11 mouse cellular contexts compared by ENCODE assay signal in the genomic region with DNA sequence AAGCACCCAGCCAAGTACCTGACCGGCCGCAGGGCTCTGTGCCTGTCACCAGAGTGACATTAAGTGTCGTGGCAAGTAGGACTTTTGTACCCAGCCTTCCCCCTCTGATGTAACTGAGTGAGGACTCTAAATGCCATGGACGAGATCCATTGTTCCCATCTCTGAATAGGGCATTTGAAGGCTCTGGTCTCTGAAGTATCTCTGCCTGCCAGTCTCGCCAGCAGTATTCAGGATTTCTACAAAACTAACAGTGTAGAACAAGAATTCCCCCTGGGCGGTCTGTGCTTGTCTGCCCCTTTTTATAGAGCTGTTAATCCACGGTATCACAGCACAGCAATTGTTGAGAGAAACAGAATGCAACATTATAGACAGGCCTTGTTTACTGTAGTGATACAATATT.
DNase-seq lines count a peak whose midpoint lies in the region; ATAC-seq and TF ChIP-seq lines count a peak whose summit lies in the region.
"Had no signal": no experiment of that assay in that cellular context is flagged by ENCODE, and none has a peak within 500 bp of the region (broad histone marks: within the 10 kb centered on the region; RNA-seq: fewer than 3 reads in every experiment).

No protein-coding gene starts in this region.

- no peak for TF ChIP-seq CTCF in liver, adult 2 months (IDR thresholded peaks at IDR 0.05; ENCODE audit: low read depth, low read length)

- H3K4me2 ChIP-seq in liver, embryonic 11.5 days, result no peak overlapping the region
- no peak overlapping the region for H3K4me2 ChIP-seq in forebrain, embryonic 12.5 days
- H3K4me2 ChIP-seq in hindbrain, embryonic 14.5 days (replicated peaks), result no peak overlapping the region
- no peak overlapping the region for H3K4me2 ChIP-seq in neural tube, embryonic 13.5 days

- H3K4me3 ChIP-seq in liver, adult 2 months (ENCODE audit: insufficient read depth, low read depth, low read length), result no peak overlapping the region
- no peak overlapping the region for H3K4me3 ChIP-seq in liver, embryonic 11.5 days (ENCODE audit: low read depth, low read length)
- no peak overlapping the region for H3K4me3 ChIP-seq in forebrain, embryonic 12.5 days (replicated peaks)
- H3K4me3 ChIP-seq in hindbrain, embryonic 14.5 days (replicated peaks; ENCODE audit: low read length), result no peak overlapping the region
- H3K4me3 ChIP-seq in neural tube, embryonic 13.5 days, result no peak overlapping the region

- H3K27me3 ChIP-seq in liver, adult 2 months (ENCODE audit: control insufficient read depth, insufficient read depth, low read length), result no peaks in the 10 kb centered on the region
- H3K27me3 ChIP-seq in liver, embryonic 11.5 days (replicated peaks; ENCODE audit: control insufficient read depth, insufficient read depth, low read length), result no peaks in the 10 kb centered on the region
- no peaks in the 10 kb centered on the region for H3K27me3 ChIP-seq in forebrain, embryonic 12.5 days
- no peaks in the 10 kb centered on the region for H3K27me3 ChIP-seq in hindbrain, embryonic 14.5 days (ENCODE audit: control insufficient read depth, insufficient read depth, low read length)
- H3K27me3 ChIP-seq in neural tube, embryonic 13.5 days, result no peaks in the 10 kb centered on the region

- no peak for ATAC-seq in liver, embryonic 11.5 days (replicated peaks; ENCODE audit: low FRiP score)
- ATAC-seq in forebrain, embryonic 12.5 days (ENCODE audit: low FRiP score), result peak; percentile 34; the same call in 1 of the 2 replicates
- peak; percentile 51; the same call in 1 of the 2 replicates for ATAC-seq in hindbrain, embryonic 14.5 days (ENCODE audit: low FRiP score)
- peak; percentile 54 for ATAC-seq in neural tube, embryonic 13.5 days (ENCODE audit: low read depth)

- H3K9ac ChIP-seq in liver, adult 2 months (ENCODE audit: low read depth, low read length), result no peak overlapping the region
- H3K9ac ChIP-seq in liver, embryonic 11.5 days (ENCODE audit: low read depth, low read length), result no peak overlapping the region
- H3K9ac ChIP-seq in forebrain, embryonic 12.5 days, result no peak overlapping the region
- H3K9ac ChIP-seq in hindbrain, embryonic 14.5 days, result no peak overlapping the region
- H3K9ac ChIP-seq in neural tube, embryonic 13.5 days, result peak overlapping the region; percentile 6; the same call in 1 of the 2 replicates

- peaks cover 3% of the 10 kb centered on the region; the same call in 1 of the 2 replicates for H3K79me2 ChIP-seq in liver, adult 2 months (ENCODE audit: control insufficient read depth, insufficient read depth, low read length)

- DNase-seq in liver, adult 2 months (ENCODE audit: extremely low read depth, low read depth, low spot score), result peak; percentile 73
- no peak for DNase-seq in liver, embryonic 11.5 days (ENCODE audit: low spot score)
- DNase-seq in hindbrain, embryonic 14.5 days (ENCODE audit: low spot score), result no peak
- DNase-seq in gastrocnemius, postnatal 10 days, result no peak
- DNase-seq in adrenal gland, postnatal 14 days, result no peak
- DNase-seq: cerebellum, postnatal 10 days; heart, postnatal 14 days; left cerebral cortex, postnatal 4 days; right cerebral cortex, postnatal 14 days had no signal

- no peak for TF ChIP-seq POLR2A in liver, adult 2 months (IDR thresholded peaks at IDR 0.05; ENCODE audit: extremely low read depth, insufficient read depth, low read length)

- WGBS in liver, adult 2 months, result 57% methylated on average over 7 of the region's 7 CpGs
- WGBS in liver, embryonic 11.5 days, result 85% methylated on average over 7 of the region's 7 CpGs
- 19% methylated on average over 7 of the region's 7 CpGs for WGBS in forebrain, embryonic 12.5 days
- WGBS in hindbrain, embryonic 14.5 days, result 21% methylated on average over 7 of the region's 7 CpGs
- 26% methylated on average over 7 of the region's 7 CpGs for WGBS in neural tube, embryonic 13.5 days

- no peaks in the 10 kb centered on the region for H3K9me3 ChIP-seq in liver, embryonic 11.5 days (ENCODE audit: control insufficient read depth, low read length)
- H3K9me3 ChIP-seq in forebrain, embryonic 12.5 days, result 0 out of 2 replicates have a peak, but pooled peaks cover 4% of the 10 kb centered on the region
- no peaks in the 10 kb centered on the region for H3K9me3 ChIP-seq in hindbrain, embryonic 14.5 days (ENCODE audit: control insufficient read depth, low read length)
- H3K9me3 ChIP-seq in neural tube, embryonic 13.5 days, result no peaks in the 10 kb centered on the region

- no peaks in the 10 kb centered on the region for H3K36me3 ChIP-seq in liver, adult 2 months (ENCODE audit: control insufficient read depth, insufficient read depth, low read length)
- H3K36me3 ChIP-seq in liver, embryonic 11.5 days (ENCODE audit: control insufficient read depth, insufficient read depth, low read length), result no peaks in the 10 kb centered on the region
- no peaks in the 10 kb centered on the region for H3K36me3 ChIP-seq in forebrain, embryonic 12.5 days (replicated peaks)
- H3K36me3 ChIP-seq in hindbrain, embryonic 14.5 days (replicated peaks; ENCODE audit: control insufficient read depth, insufficient read depth), result no peaks in the 10 kb centered on the region
- H3K36me3 ChIP-seq in neural tube, embryonic 13.5 days, result no peaks in the 10 kb centered on the region

- peaks cover 8% of the 10 kb centered on the region for H3K4me1 ChIP-seq in liver, adult 2 months (ENCODE audit: control insufficient read depth, insufficient read depth, low read length)
- no peaks in the 10 kb centered on the region for H3K4me1 ChIP-seq in liver, embryonic 11.5 days (replicated peaks; ENCODE audit: control insufficient read depth, insufficient read depth, low read length)
- peaks cover 37% of the 10 kb centered on the region for H3K4me1 ChIP-seq in forebrain, embryonic 12.5 days
- H3K4me1 ChIP-seq in hindbrain, embryonic 14.5 days (replicated peaks; ENCODE audit: control insufficient read depth, insufficient read depth, low read length), result peaks cover 17% of the 10 kb centered on the region
- peaks cover 53% of the 10 kb centered on the region for H3K4me1 ChIP-seq in neural tube, embryonic 13.5 days (replicated peaks)

- H3K27ac ChIP-seq in liver, adult 2 months (replicated peaks; ENCODE audit: insufficient read depth, low read depth, low read length), result no peak overlapping the region
- H3K27ac ChIP-seq in liver, embryonic 11.5 days (ENCODE audit: low read depth, low read length), result no peak overlapping the region
- peak overlapping the region; percentile 50; the same call in 1 of the 2 replicates for H3K27ac ChIP-seq in forebrain, embryonic 12.5 days
- peak overlapping the region; percentile 49; the same call in 1 of the 2 replicates for H3K27ac ChIP-seq in hindbrain, embryonic 14.5 days
- peak overlapping the region; percentile 34; the same call in 1 of the 2 replicates for H3K27ac ChIP-seq in neural tube, embryonic 13.5 days (replicated peaks)

Comparison
In these comparisons a context has a peak if more than half of its experiments do, and no peak if none do; other contexts are left out.
1. H3K27ac ChIP-seq: peak in forebrain, embryonic 12.5 days (single experiment), hindbrain, embryonic 14.5 days (single experiment) and neural tube, embryonic 13.5 days (single experiment); none in liver, adult 2 months (single experiment) and liver, embryonic 11.5 days (single experiment).